ENCODE assay signal across 23 mouse cellular contexts in genomic region chr16:40290132-40290531, GRCm38 (mm10).
A peak's percentile ranks its signal among the peaks of the same experiment; 100 is the strongest.
DNase-seq lines count a peak whose midpoint lies in the region; ATAC-seq lines count a peak whose summit lies in the region.
"Had no signal": no experiment of that assay in that cellular context is flagged by ENCODE, and none has a peak within 500 bp of the region (broad histone marks: within the 10 kb centered on the region; RNA-seq: fewer than 3 reads in every experiment).

No protein-coding gene starts in this region.

- no peaks in the 10 kb centered on the region for H3K4me1 ChIP-seq in embryonic facial prominence, embryonic 14.5 days (ENCODE audit: control insufficient read depth, insufficient read depth, low read length)
- no peaks in the 10 kb centered on the region for H3K4me1 ChIP-seq in embryonic facial prominence, embryonic 10.5 days
- no peaks in the 10 kb centered on the region for H3K4me1 ChIP-seq in kidney, embryonic 16.5 days (ENCODE audit: insufficient read depth, low read length)
- H3K4me1 ChIP-seq: heart, embryonic 15.5 days; lung, embryonic 15.5 days; neural tube, embryonic 12.5 days had no signal

- 58% methylated on average over 4 of the region's 4 CpGs for WGBS in embryonic facial prominence, embryonic 14.5 days
- 82% methylated on average over 4 of the region's 4 CpGs for WGBS in embryonic facial prominence, embryonic 10.5 days
- 67% methylated on average over 4 of the region's 4 CpGs for WGBS in kidney, embryonic 16.5 days

- no peak overlapping the region for H3K4me3 ChIP-seq in embryonic facial prominence, embryonic 14.5 days (ENCODE audit: low read depth, low read length)
- H3K4me3 ChIP-seq in embryonic facial prominence, embryonic 10.5 days, result no peak overlapping the region
- H3K4me3 ChIP-seq in kidney, embryonic 16.5 days (ENCODE audit: low read length), result no peak overlapping the region
- H3K4me3 ChIP-seq: heart, embryonic 15.5 days; hindbrain, embryonic 10.5 days; lung, embryonic 15.5 days; neural tube, embryonic 12.5 days had no signal

- H3K9ac ChIP-seq in embryonic facial prominence, embryonic 14.5 days (ENCODE audit: low read depth, low read length), result no peak overlapping the region
- H3K9ac ChIP-seq in kidney, embryonic 16.5 days (replicated peaks; ENCODE audit: low read length), result no peak overlapping the region
- H3K9ac ChIP-seq: heart, embryonic 15.5 days; liver, embryonic 14.5 days; lung, embryonic 15.5 days; neural tube, embryonic 12.5 days had no signal

- no peak for ATAC-seq in embryonic facial prominence, embryonic 14.5 days (ENCODE audit: low read depth)
- no peak for ATAC-seq in kidney, embryonic 16.5 days (ENCODE audit: low FRiP score, low TSS enrichment)
- ATAC-seq: CD4-positive, CD25-positive, alpha-beta regulatory T cell, adult 4 months had no signal

- H3K36me3 ChIP-seq in embryonic facial prominence, embryonic 14.5 days (ENCODE audit: control insufficient read depth, insufficient read depth, low read length), result no peaks in the 10 kb centered on the region
- no peaks in the 10 kb centered on the region for H3K36me3 ChIP-seq in embryonic facial prominence, embryonic 10.5 days (replicated peaks)
- H3K36me3 ChIP-seq in kidney, embryonic 16.5 days (ENCODE audit: insufficient read depth, low read length), result no peaks in the 10 kb centered on the region
- H3K36me3 ChIP-seq: G1E; heart, embryonic 15.5 days; hindbrain, embryonic 10.5 days; lung, embryonic 15.5 days; neural tube, embryonic 12.5 days had no signal

- H3K4me2 ChIP-seq in embryonic facial prominence, embryonic 14.5 days (ENCODE audit: low read depth, low read length), result no peak overlapping the region
- H3K4me2 ChIP-seq in kidney, embryonic 16.5 days (replicated peaks; ENCODE audit: low read depth, low read length), result no peak overlapping the region
- H3K4me2 ChIP-seq: heart, embryonic 15.5 days; lung, embryonic 15.5 days; neural tube, embryonic 12.5 days had no signal

- H3K9me3 ChIP-seq in embryonic facial prominence, embryonic 14.5 days (ENCODE audit: control insufficient read depth, low read length), result no peaks in the 10 kb centered on the region
- H3K9me3 ChIP-seq in embryonic facial prominence, embryonic 10.5 days, result no peaks in the 10 kb centered on the region
- H3K9me3 ChIP-seq in kidney, embryonic 16.5 days (ENCODE audit: low read length), result no peaks in the 10 kb centered on the region
- H3K9me3 ChIP-seq: G1E; heart, embryonic 15.5 days; hindbrain, embryonic 10.5 days; lung, embryonic 15.5 days; neural tube, embryonic 12.5 days had no signal

- peak; percentile 26 for DNase-seq in embryonic facial prominence, embryonic 14.5 days (ENCODE audit: low spot score)
- DNase-seq in embryonic facial prominence, embryonic 10.5 days (ENCODE audit: low spot score), result no peak
- DNase-seq in heart, adult 11 months, result peak; percentile 36
- DNase-seq in heart, postnatal 4 days, result no peak
- peak; percentile 5 to 14 for DNase-seq in left cerebral cortex, postnatal 14 days (ENCODE audit: low spot score in 2 of 2)
- DNase-seq in left cerebral cortex, postnatal 36 days (ENCODE audit: low spot score in 2 of 2), result no peak
- DNase-seq in 416B (ENCODE audit: low read depth), result peak; percentile 4
- DNase-seq: adrenal gland, postnatal 14 days; cerebellum, adult 18-20 months; cerebellum, postnatal 25 days; gastrocnemius, postnatal 25 days; kidney, adult 9 months; kidney, postnatal 4 days; lung, postnatal 4 days; right cerebral cortex, postnatal 14 days had no signal

- intact Hi-C loops in left cerebral cortex, postnatal 14 days (cut with DNase I), result no loop called here
- intact Hi-C loops in left cerebral cortex, postnatal 36 days (cut with DNase I), result no loop called here

- no peak overlapping the region for H3K27ac ChIP-seq in embryonic facial prominence, embryonic 14.5 days (replicated peaks; ENCODE audit: low read depth, low read length)
- no peak overlapping the region for H3K27ac ChIP-seq in embryonic facial prominence, embryonic 10.5 days (replicated peaks)
- no peak overlapping the region for H3K27ac ChIP-seq in kidney, embryonic 16.5 days (ENCODE audit: low read length)
- H3K27ac ChIP-seq: heart, embryonic 15.5 days; hindbrain, embryonic 10.5 days; liver, embryonic 14.5 days; lung, embryonic 15.5 days; neural tube, embryonic 12.5 days had no signal

- no peaks in the 10 kb centered on the region for H3K27me3 ChIP-seq in embryonic facial prominence, embryonic 14.5 days (replicated peaks; ENCODE audit: control insufficient read depth, insufficient read depth, low read length)
- H3K27me3 ChIP-seq in embryonic facial prominence, embryonic 10.5 days (replicated peaks; ENCODE audit: low read depth, poor library complexity, severe bottlenecking), result no peaks in the 10 kb centered on the region
- H3K27me3 ChIP-seq in kidney, embryonic 16.5 days (ENCODE audit: insufficient read depth, low read length), result no peaks in the 10 kb centered on the region
- H3K27me3 ChIP-seq: heart, embryonic 15.5 days; lung, embryonic 15.5 days; neural tube, embryonic 12.5 days had no signal

Comparison
In these comparisons a context has a peak if more than half of its experiments do, and no peak if none do; other contexts are left out.
1. DNase-seq: peak in embryonic facial prominence, embryonic 14.5 days (single experiment), heart, adult 11 months (single experiment), left cerebral cortex, postnatal 14 days (2 of 2) and 416B (single experiment); none in embryonic facial prominence, embryonic 10.5 days (single experiment), heart, postnatal 4 days (single experiment) and left cerebral cortex, postnatal 36 days (0 of 2).